Mouse (Mus musculus): ENCODE measurements around the gene Pcsk5. TPM values are rescaled to one million over a fixed set of nuclear protein-coding genes. Genes with fewer than 3 reads are reported as not detected.

The Pcsk5 gene
- polyA plus RNA-seq, 1 experiment from 2014 or later: 10.0 TPM

DNA sequence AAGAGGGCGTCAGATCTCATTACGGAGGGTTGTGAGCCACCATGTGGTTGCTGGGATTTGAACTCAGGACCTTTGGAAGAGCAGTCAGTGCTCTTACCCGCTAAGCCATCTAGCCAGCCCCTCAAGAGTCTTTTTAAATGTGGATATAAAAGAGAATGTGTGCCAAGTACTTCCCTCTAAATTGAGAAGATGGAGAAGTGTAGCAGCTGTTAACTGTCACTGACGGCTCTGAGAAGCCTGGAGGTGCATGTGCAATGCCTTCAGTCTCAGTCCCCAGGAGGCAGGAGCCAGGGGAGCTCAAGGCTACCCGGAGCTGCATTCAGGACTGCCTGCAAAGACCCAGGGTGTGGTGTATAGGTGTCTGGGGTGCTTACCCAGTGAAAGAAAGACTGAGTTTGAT, 439.5 kb downstream of the Pcsk5 start:
- peaks cover 22% of the 10 kb centered on the region for H3K36me3 ChIP-seq (ENCODE audit: control insufficient read depth, insufficient read depth)
- no peak overlapping the region for H3K4me3 ChIP-seq (ENCODE audit: low read length)
- no peaks in the 10 kb centered on the region for H3K9me3 ChIP-seq (replicated peaks; ENCODE audit: control insufficient read depth, low read length)
- H3K27me3 ChIP-seq (ENCODE audit: control insufficient read depth, insufficient read depth, low read length): no peaks in the 10 kb centered on the region
- no peak for ATAC-seq (replicated peaks; ENCODE audit: extremely low read depth, insufficient read depth, low FRiP score)
- 64% methylated on average over 5 of the region's 5 CpGs for WGBS
- H3K4me1 ChIP-seq (ENCODE audit: control insufficient read depth, insufficient read depth, low read length): peaks cover 11% of the 10 kb centered on the region; the same call in 1 of the 2 replicates
- no peak overlapping the region for H3K4me2 ChIP-seq (ENCODE audit: low read depth, low read length)
- H3K27ac ChIP-seq (ENCODE audit: low read length): no peak overlapping the region
- no peak overlapping the region for H3K9ac ChIP-seq (ENCODE audit: low read length)

DNA sequence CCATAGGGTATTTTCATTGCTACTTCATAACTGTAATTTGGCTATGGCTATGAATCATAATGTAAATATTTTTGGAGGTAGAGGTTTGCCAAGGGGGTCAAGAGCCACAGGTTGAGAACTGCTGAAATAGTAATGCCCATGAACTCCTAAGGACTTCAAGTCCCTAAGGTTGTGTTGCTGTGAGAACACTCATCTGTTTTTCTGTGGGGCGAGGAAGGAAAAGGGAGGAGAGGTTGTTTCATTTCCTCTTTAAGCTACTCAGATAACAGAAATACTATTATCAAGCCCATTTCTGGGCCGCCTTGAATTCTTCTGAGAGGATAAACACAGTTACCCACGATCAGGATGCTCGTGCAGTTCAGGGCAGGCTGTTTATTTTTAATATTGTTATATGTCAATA, 440.6 kb downstream of the Pcsk5 start:
- Histone ChIP-seq H3K9ac (ENCODE audit: low read length) (no peak overlapping the region), H3K4me3 (ENCODE audit: low read length) (no peak overlapping the region), H3K27me3 (ENCODE audit: control insufficient read depth, insufficient read depth, low read length) (no peaks in the 10 kb centered on the region), H3K4me1 (ENCODE audit: control insufficient read depth, insufficient read depth, low read length) (peaks cover 11% of the 10 kb centered on the region; the same call in 1 of the 2 replicates), H3K36me3 (ENCODE audit: control insufficient read depth, insufficient read depth) (peaks cover 22% of the 10 kb centered on the region), H3K9me3 (replicated peaks; ENCODE audit: control insufficient read depth, low read length) (no peaks in the 10 kb centered on the region), H3K27ac (ENCODE audit: low read length) (peak overlapping the region; percentile 25; the same call in 1 of the 2 replicates), H3K4me2 (ENCODE audit: low read depth, low read length) (no peak overlapping the region)
- no peak for ATAC-seq (replicated peaks; ENCODE audit: extremely low read depth, insufficient read depth, low FRiP score)
- 61% methylated on average over 4 of the region's 4 CpGs for WGBS

DNA sequence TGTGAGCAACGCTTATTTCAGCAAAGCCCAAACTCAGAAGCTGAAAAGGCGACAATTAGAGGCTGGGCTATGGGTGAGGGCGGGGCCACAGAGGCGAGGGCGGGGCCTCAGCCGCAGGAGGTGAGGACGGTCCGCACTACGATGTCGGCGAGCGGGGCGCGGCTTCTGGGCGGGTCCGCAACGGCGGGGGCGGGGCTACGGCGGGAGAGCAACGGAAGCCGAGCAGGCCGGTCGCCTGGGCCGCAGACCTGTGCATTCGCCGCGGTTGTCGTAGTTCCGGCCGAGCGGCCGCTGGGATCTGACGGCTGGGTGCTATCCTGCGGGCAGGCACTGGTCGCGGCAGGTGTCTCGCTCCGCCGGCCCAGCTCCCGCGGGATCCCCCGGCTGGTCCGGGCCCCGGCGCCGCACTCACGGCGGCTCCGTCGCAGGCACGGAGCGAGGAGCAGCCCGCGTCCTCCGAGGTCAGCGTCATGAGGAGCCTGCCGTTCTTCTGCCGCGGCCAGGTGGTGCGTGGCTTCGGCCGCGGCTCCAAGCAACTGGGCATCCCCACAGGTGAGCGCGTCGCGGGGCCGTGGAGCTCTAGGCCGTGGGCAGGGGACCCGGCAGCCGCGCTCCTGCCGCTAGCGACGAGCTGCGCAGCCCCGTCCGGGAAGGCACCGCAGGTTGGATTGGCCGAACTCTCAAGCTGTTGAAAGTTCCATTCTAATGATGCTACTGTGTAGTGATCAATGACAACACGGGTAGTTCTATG, 443.4 kb downstream of the Pcsk5 start, which contains the start of gene Rfk:
Gene Rfk, plus strand, starts transcription at position 203 of the 751 bp plus-strand sequence.
- H3K4me1 ChIP-seq (ENCODE audit: control insufficient read depth, insufficient read depth, low read length): peaks cover 11% of the 10 kb centered on the region; the same call in 1 of the 2 replicates

GRCm38 (mm10) chr19:17392866-17393265, 444.6 kb downstream of the Pcsk5 start:
- WGBS: 21% methylated on average over 3 of the region's 3 CpGs
- Histone ChIP-seq H3K27me3 (ENCODE audit: control insufficient read depth, insufficient read depth, low read length) (no peaks in the 10 kb centered on the region), H3K9ac (ENCODE audit: low read length) (no peak overlapping the region), H3K4me2 (ENCODE audit: low read depth, low read length) (no peak overlapping the region; the same call in 1 of the 2 replicates), H3K4me3 (ENCODE audit: low read length) (no peak overlapping the region), H3K9me3 (replicated peaks; ENCODE audit: control insufficient read depth, low read length) (no peaks in the 10 kb centered on the region), H3K4me1 (ENCODE audit: control insufficient read depth, insufficient read depth, low read length) (peaks cover 11% of the 10 kb centered on the region; the same call in 1 of the 2 replicates), H3K27ac (ENCODE audit: low read length) (no peak overlapping the region), H3K36me3 (ENCODE audit: control insufficient read depth, insufficient read depth) (peaks cover 7% of the 10 kb centered on the region; the same call in 1 of the 2 replicates)
- ATAC-seq (replicated peaks; ENCODE audit: extremely low read depth, insufficient read depth, low FRiP score): no peak

More for the DNA sequence above, 443.4 kb downstream of the Pcsk5 start, which contains the start of gene Rfk:
- peak within 1 kb of the TSS; percentile 96 for H3K9ac ChIP-seq (ENCODE audit: low read length)
- peak within 1 kb of the TSS; percentile 77 for H3K27ac ChIP-seq (ENCODE audit: low read length)
- H3K4me2 ChIP-seq (ENCODE audit: low read depth, low read length): peak within 1 kb of the TSS; percentile 65
- H3K27me3 ChIP-seq (ENCODE audit: control insufficient read depth, insufficient read depth, low read length): no peaks in the 10 kb centered on the region
- peak; percentile 98 for ATAC-seq (replicated peaks; ENCODE audit: extremely low read depth, insufficient read depth, low FRiP score)
- peaks cover 12% of the 10 kb centered on the region for H3K36me3 ChIP-seq (ENCODE audit: control insufficient read depth, insufficient read depth)
- peak within 1 kb of the TSS; percentile 95 for H3K4me3 ChIP-seq (ENCODE audit: low read length)
- WGBS: under 1% methylated on average over 81 of the region's 83 CpGs
- H3K9me3 ChIP-seq (replicated peaks; ENCODE audit: control insufficient read depth, low read length): no peaks in the 10 kb centered on the region

GRCm38 (mm10) chr19:17388404-17388803, 449.0 kb downstream of the Pcsk5 start:
- H3K4me1 ChIP-seq (ENCODE audit: control insufficient read depth, insufficient read depth, low read length): no peaks in the 10 kb centered on the region
- 19% methylated on average over 2 of the region's 2 CpGs for WGBS
- ATAC-seq (replicated peaks; ENCODE audit: extremely low read depth, insufficient read depth, low FRiP score): no peak
- H3K27me3 ChIP-seq (ENCODE audit: control insufficient read depth, insufficient read depth, low read length): no peaks in the 10 kb centered on the region
- no peak overlapping the region for H3K9ac ChIP-seq (ENCODE audit: low read length)
- H3K36me3 ChIP-seq (ENCODE audit: control insufficient read depth, insufficient read depth): no peaks in the 10 kb centered on the region
- H3K9me3 ChIP-seq (replicated peaks; ENCODE audit: control insufficient read depth, low read length): no peaks in the 10 kb centered on the region
- no peak overlapping the region for H3K4me3 ChIP-seq (ENCODE audit: low read length)
- H3K4me2 ChIP-seq (ENCODE audit: low read depth, low read length): no peak overlapping the region
- no peak overlapping the region for H3K27ac ChIP-seq (ENCODE audit: low read length)

GRCm38 (mm10) chr19:17386424-17386823, 451.0 kb downstream of the Pcsk5 start:
- no peak overlapping the region for H3K4me2 ChIP-seq (ENCODE audit: low read depth, low read length)
- no peak overlapping the region for H3K9ac ChIP-seq (ENCODE audit: low read length)
- H3K36me3 ChIP-seq (ENCODE audit: control insufficient read depth, insufficient read depth): no peaks in the 10 kb centered on the region
- H3K27ac ChIP-seq (ENCODE audit: low read length): no peak overlapping the region
- ATAC-seq (replicated peaks; ENCODE audit: extremely low read depth, insufficient read depth, low FRiP score): no peak
- no peaks in the 10 kb centered on the region for H3K9me3 ChIP-seq (replicated peaks; ENCODE audit: control insufficient read depth, low read length)
- no peaks in the 10 kb centered on the region for H3K4me1 ChIP-seq (ENCODE audit: control insufficient read depth, insufficient read depth, low read length)
- 71% methylated on average over 6 of the region's 6 CpGs for WGBS
- no peaks in the 10 kb centered on the region for H3K27me3 ChIP-seq (ENCODE audit: control insufficient read depth, insufficient read depth, low read length)
- H3K4me3 ChIP-seq (ENCODE audit: low read length): no peak overlapping the region

DNA sequence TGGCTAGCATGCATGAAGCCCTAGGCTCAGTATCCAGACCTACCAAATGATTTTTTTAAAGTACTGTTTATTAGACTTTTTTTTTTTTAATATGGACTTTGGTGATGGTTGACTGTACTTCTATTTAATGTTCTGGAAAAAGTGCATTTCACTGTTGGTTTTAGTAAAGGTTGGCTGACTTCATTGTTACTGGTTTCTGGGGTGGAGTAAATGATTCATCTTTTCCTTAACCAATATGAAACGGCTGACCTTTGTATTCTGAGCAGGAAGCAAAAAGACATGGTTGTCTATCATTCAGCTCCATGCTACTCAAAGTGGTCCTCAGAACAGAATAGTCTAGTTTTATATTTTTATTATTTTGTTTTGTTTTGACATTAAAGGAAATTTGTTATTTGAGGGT, 452.0 kb downstream of the Pcsk5 start:
- H3K9ac ChIP-seq (ENCODE audit: low read length): no peak overlapping the region
- ATAC-seq (replicated peaks; ENCODE audit: extremely low read depth, insufficient read depth, low FRiP score): no peak
- no peaks in the 10 kb centered on the region for H3K27me3 ChIP-seq (ENCODE audit: control insufficient read depth, insufficient read depth, low read length)
- no peak overlapping the region for H3K27ac ChIP-seq (ENCODE audit: low read length)
- WGBS: 67% methylated on average over 1 of the region's 1 CpGs
- no peaks in the 10 kb centered on the region for H3K9me3 ChIP-seq (replicated peaks; ENCODE audit: control insufficient read depth, low read length)
- H3K4me1 ChIP-seq (ENCODE audit: control insufficient read depth, insufficient read depth, low read length): no peaks in the 10 kb centered on the region
- no peaks in the 10 kb centered on the region for H3K36me3 ChIP-seq (ENCODE audit: control insufficient read depth, insufficient read depth)
- H3K4me2 ChIP-seq (ENCODE audit: low read depth, low read length): no peak overlapping the region
- H3K4me3 ChIP-seq (ENCODE audit: low read length): no peak overlapping the region

DNA sequence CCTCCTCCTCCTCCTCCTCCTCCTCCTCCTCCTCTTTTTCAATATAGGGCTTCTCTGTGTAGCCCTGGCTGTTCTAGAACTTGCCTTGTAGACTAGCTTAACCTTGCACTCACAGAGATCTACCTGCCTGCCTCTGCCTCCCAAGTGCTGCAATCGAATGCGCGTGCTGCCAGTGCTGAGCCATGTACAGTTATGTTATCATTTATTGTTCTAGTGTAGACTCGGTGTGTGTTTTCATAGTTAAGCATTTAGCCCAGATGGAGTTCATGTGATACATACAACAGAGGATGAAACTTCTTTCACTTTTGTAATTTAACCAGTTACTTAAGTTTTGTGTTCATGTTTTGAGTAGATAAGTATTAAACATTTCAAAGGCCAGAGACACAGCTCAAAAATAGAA, 452.4 kb downstream of the Pcsk5 start:
- 88% methylated on average over 4 of the region's 4 CpGs for WGBS
- H3K4me3 ChIP-seq (ENCODE audit: low read length): no peak overlapping the region
- no peaks in the 10 kb centered on the region for H3K36me3 ChIP-seq (ENCODE audit: control insufficient read depth, insufficient read depth)
- no peak for ATAC-seq (replicated peaks; ENCODE audit: extremely low read depth, insufficient read depth, low FRiP score)
- no peak overlapping the region for H3K27ac ChIP-seq (ENCODE audit: low read length)
- H3K4me1 ChIP-seq (ENCODE audit: control insufficient read depth, insufficient read depth, low read length): no peaks in the 10 kb centered on the region
- H3K9ac ChIP-seq (ENCODE audit: low read length): no peak overlapping the region
- no peak overlapping the region for H3K4me2 ChIP-seq (ENCODE audit: low read depth, low read length)
- no peaks in the 10 kb centered on the region for H3K9me3 ChIP-seq (replicated peaks; ENCODE audit: control insufficient read depth, low read length)
- no peaks in the 10 kb centered on the region for H3K27me3 ChIP-seq (ENCODE audit: control insufficient read depth, insufficient read depth, low read length)

DNA sequence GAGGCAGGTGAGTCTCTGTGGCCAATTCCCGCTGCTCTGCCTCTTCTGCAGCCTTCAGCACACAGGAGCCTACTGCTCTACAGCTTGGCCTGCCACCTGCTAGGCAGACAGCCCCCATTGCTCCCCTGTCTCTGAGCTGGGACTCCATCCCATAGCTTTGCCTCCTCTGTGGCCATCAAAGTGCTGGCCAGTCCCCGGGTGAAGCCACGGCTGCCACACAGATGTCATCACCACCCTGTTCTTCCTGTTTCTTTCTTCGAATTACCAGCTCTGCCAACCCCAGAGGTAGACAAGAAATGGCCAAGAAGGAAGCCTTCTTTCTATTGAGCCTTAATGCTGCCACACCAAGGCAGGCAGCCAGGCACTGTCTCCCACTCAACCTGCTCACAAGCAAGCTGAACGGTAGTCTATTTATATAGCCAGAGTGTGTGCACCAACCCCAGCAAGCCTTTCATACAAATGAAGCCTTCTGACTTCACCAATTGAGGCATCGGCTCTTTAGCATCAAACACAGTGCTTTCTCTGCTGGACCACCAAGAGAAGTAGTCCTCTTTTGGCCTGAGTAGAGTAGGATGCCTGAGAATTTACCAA, 454.5 kb downstream of the Pcsk5 start:
- Histone ChIP-seq H3K36me3 (ENCODE audit: control insufficient read depth, insufficient read depth) (no peaks in the 10 kb centered on the region), H3K27ac (ENCODE audit: low read length) (no peak overlapping the region), H3K27me3 (ENCODE audit: control insufficient read depth, insufficient read depth, low read length) (no peaks in the 10 kb centered on the region), H3K4me2 (ENCODE audit: low read depth, low read length) (no peak overlapping the region), H3K9ac (ENCODE audit: low read length) (no peak overlapping the region), H3K4me3 (ENCODE audit: low read length) (no peak overlapping the region), H3K4me1 (ENCODE audit: control insufficient read depth, insufficient read depth, low read length) (no peaks in the 10 kb centered on the region), H3K9me3 (replicated peaks; ENCODE audit: control insufficient read depth, low read length) (no peaks in the 10 kb centered on the region)
- ATAC-seq (replicated peaks; ENCODE audit: extremely low read depth, insufficient read depth, low FRiP score): no peak
- WGBS: 66% methylated on average over 6 of the region's 6 CpGs

Data from heart, embryonic 16.5 days (tissue).